Mouse (Mus musculus): Measurements from ENCODE around the gene Sppl3. TPM values are rescaled to one million over a fixed set of nuclear protein-coding genes. Genes with fewer than 3 reads are reported as not detected.

The Sppl3 gene
- total RNA-seq, 2 experiments from 2014 or later, result 24.5 to 28.6 TPM

DNA sequence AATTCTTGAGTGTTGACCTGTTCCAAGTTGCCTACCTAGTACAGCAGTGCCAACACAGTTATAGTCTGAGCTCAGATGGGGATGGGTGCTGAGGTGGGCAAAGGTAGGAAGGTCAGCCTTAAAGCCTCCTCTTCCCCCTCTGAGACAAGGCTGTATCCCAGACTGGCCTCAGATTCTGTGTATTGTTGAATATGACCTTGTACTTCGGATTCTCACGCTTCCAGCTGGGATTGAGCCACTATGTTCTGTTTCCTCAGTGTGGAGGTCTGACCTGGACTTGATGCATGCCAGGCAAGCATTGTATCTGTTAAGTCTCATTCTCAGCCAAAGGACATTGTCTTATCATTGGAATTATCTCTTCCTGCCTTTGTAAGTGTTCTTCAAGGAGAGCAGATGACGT lies 16.2 kb downstream of the Sppl3 start:
- intact Hi-C loops (cut with DNase I; ENCODE audit: low total_unique reads), result no loop called here

DNA sequence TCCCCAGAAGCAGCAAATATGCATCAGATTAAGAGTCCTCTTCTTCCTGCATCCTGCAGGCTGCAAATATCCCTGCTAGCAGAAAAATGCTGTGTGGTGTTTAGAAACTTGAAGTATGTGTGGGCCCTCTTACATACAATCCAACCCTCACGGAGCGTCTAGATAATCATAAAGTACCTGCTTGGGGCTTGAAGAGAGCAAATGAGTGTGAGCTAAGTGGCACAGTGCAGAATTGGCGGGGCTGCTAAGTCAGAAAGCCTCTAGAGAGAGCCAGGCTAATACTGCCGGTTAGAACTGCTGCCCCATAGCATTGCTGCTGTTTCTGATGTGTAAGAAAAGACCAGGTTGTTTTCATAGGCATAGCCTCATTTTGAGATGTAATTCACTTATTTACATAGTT lies 18.0 kb downstream of the Sppl3 start:
- DNase-seq, result no peak
- intact Hi-C loops (cut with DNase I; ENCODE audit: low total_unique reads), result no loop called here

More for the DNA sequence above, 16.2 kb downstream of the Sppl3 start:
- no peak for DNase-seq

DNA sequence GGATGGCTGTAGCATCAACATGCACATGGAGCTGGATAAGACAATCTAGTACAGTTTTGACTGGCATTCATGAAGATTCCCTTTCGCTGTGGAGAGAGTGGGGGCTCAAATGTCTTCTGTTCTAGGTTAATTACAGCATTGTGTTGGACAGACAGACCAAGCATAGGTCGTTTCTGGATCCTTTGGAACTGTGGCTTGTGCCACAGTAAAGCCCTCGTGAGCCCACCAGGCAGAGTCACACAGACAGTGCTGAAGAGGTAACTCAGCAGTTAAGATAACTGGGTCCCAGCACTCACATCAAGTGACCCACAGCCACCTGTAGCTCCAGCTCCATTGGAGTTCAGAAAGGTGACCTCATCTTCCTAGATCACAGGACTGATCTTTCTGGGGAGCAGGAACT lies 18.6 kb downstream of the Sppl3 start:
- DNase-seq, result no peak
- intact Hi-C loops (cut with DNase I; ENCODE audit: low total_unique reads), result no loop called here

DNA sequence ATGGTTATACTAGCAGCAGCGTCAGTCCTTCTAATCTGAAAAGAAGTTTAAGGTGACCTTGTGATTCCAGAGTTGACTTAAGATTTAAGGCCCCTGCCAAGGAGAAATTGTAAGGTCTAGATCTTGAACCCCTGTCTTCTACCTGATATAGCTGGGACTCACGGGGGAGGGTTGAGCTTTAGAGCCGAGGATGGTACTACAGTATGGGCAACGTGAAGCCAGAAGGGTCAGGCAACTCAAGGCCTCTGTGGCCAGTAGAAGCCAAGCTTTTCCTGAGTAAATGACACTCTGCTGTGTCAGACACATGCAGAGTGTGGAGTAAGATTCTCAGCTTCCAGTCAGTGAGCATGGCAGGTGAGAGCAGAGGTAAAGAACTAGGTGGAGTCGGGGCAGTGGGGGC lies 20.6 kb downstream of the Sppl3 start:
- no peak for DNase-seq
- intact Hi-C loops (cut with DNase I; ENCODE audit: low total_unique reads), result no loop called here

DNA sequence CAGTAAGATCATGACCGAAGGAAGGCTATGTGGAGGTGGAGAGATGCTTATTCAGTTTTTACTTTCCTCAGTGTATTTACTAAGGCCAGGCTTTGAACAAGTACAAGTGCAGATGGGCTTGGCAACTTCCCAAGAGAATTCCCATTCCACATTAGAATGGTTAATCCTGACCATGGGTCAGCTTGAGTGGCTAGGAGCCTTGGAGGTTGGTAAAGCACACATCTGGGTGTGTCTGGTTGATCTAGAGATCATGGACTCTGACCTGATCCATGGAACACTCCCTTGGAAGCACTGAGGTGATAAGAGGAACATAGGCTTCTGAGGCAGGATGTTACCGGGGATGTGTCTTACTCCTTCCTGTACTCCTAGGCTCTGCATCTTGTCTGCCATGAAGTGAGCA lies 21.7 kb downstream of the Sppl3 start:
- DNase-seq, result no peak
- intact Hi-C loops (cut with DNase I; ENCODE audit: low total_unique reads), result no loop called here

DNA sequence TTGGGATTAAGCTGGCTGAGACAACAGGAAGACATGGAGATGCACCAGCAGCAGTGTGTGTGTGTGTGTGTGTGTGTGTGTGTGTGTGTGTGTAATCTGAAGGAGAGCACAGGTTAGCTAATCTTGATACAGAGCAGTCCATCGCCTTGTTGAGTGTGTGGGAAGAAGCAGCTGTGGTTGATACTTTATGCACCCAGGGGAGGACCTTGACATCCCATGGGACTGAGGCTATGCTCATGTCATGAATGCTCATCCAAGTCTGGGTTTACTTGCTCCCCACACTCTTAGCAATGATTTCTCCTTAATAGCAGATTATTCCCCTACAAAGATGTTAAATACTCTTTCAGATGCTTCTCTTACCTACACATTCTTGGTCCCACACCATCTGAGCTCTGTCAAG lies 24.3 kb downstream of the Sppl3 start:
- DNase-seq, result no peak
- intact Hi-C loops (cut with DNase I; ENCODE audit: low total_unique reads), result no loop called here

DNA sequence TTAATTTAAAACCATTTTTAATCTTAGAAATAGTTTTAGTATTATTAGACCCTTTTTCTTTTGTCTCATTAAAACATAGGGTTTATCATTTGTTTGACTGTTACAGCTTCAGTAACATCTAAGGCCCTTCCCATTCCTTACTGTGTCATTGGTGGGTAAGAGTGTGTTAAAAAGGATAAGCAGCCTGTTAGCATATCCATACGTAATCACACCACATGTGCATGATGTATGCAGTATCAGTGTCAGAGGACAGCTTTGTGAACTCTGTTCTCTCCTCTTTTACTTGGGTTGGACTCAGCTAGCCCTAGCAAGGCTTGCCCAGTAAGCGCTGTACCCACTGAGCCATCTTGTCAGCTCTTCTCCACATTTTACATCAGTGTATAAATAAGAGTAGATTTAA lies 26.2 kb downstream of the Sppl3 start:
- DNase-seq, result no peak
- intact Hi-C loops (cut with DNase I; ENCODE audit: low total_unique reads), result no loop called here

DNA sequence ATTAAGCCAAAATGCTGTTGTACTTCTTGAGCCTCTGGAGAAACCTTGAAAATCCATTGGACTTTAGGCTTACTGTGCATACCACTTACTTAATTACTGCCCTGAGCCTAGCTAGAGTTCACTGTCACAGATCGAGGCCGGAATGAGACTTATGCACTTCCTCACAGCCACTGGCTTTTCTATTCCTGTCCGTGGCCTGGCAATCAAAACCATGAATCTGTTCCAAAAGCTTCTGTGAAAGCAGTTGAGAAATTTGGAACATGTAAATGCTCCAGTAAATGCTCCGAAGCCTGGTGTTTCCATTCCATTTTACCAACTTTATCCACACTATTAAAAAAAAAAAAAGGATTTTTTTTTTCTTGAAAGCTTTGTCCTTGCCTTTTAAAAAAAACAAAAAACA lies 29.8 kb downstream of the Sppl3 start:
- peak; percentile 58 for DNase-seq
- intact Hi-C loops (cut with DNase I; ENCODE audit: low total_unique reads), result loop anchor here (5.0 kb wide), 1 partner anchor 37 kb away; no protein-coding TSS in a partner anchor

DNA sequence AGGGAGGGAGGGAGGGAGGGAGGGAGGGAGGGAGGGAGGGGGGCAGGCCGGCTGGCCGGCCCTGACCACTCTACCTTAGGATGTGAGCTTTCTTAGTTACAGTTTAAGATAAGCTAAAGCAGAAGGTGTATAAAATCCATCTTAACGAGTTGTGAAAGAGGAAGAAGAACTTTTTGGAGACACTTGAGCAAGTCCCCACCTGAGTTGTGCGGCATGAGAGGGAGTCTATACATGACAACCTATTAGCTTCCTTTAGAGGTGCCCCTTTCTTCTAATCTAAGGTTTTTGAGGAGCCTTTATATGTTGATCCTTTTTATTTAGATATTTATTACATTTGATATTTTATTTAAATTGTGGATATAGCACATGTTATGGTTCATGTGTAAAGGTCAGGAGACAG lies 32.7 kb downstream of the Sppl3 start:
- no peak for DNase-seq
- intact Hi-C loops (cut with DNase I; ENCODE audit: low total_unique reads), result loop anchor here (5.0 kb wide), 1 partner anchor 34 kb away; no protein-coding TSS in a partner anchor

DNA sequence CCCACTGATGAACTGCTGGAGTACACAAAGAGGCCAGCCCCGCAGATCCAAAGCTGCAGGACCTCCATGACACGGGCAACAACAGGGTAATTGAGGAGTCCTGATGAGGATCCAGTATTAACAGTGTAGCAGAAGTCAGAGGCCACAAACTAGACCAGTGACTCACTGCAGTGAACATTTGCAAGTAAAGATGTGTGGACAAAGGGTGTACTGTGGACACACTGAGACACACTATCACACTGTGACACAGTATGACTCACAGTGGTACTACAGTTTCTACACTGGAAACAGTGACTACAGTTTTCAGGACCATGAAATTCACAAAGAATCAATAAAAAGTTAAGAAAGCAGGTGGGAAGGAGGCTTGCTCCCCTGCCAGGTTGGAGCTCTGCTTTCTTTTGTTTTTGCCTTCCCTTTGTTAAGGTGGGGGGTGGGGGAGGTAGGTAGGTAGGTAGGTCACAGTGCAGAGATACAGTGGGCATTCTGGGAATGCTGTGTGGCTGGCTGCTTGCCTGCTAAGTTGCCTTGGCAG lies 34.3 kb downstream of the Sppl3 start:
- DNase-seq, result no peak
- intact Hi-C loops (cut with DNase I; ENCODE audit: low total_unique reads), result no loop called here

DNA sequence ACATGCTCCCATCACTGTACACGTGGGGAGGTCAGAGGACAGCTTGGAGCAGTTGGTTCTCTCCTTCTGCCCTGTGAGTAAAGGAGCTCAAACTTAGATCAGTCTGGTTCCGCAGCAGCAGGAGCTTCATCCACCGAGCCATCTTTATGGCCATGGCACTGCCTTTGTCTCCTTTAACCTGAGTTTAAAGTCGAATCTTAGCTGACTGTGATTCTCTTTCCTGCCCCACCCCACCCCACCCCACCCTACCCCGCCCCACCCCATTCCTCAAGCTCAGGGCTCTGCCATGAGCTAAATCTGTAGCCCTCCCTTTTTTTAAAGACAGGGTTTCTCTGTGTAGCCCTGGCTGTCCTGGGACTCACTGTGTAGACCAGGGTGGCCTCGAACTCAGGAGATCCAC lies 38.8 kb downstream of the Sppl3 start:
- intact Hi-C loops (cut with DNase I; ENCODE audit: low total_unique reads), result no loop called here
- no peak for DNase-seq

DNA sequence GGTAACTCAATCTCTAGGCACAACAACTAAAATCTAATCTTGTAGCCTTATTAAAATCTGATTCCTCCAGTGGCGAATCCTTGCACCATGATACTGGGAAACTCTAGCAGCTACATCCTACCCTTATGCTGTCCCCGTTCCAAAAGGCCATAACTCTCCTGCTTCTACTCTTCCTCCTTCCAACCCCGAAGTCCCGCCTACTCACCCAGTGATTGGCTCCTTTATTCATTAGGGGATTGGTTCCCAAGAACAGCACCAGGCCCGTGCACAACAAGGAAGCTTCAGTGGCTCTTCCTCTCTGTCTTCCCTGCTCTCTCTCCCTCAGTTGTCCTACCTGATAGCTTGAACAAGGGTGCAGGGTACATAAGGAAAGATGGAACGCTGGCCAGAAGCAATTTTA lies 39.8 kb downstream of the Sppl3 start:
- DNase-seq, result no peak
- intact Hi-C loops (cut with DNase I; ENCODE audit: low total_unique reads), result no loop called here

DNA sequence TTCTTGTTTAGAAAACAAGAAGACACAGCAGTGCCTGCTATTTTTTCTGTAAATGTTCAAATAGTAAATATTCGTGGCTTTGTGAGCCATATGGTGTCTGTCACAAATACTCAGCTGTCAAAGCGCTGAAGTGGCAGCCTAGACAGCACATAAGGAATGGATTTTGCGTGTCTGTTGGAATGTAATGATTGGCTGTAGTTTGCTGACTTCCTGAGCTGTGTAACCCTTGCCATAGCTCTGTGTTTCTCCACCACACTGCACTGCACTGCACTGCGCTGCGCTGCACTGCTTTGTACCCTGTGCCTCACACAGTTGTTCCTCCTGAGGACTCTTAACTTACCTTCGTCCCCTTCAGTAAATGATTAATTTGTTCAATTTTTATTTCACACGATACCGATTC lies 41.6 kb downstream of the Sppl3 start:
- intact Hi-C loops (cut with DNase I; ENCODE audit: low total_unique reads), result no loop called here
- no peak for DNase-seq

DNA sequence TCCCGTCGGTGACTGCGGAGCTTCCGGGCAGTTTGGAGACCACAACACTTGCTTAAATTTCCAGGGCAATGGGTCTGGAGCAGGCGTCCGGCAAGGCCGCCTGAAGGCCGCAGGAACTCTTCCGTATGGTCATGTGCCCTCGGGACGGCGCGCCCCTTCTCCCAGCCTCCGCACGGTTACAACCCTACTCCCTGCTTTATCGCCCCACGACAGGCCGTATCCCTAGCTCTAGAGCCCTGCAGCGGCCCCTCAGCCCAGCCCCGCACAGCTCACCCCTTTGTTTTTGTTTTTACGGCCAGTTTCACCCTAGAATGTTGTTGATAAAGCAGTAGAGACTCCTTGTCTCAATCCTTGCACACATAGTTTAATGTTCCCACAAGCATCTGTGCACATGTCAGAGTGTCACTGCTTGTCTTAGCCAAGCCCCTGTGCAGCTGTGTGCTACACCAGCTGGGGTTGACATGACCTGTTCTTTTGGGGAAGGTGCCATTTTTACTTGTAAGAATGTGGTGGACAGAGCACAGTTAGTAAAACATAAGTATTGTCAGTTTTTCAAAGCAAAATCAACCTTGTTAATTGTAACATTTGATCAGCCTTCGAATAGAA lies 43.0 kb downstream of the Sppl3 start:
- intact Hi-C loops (cut with DNase I; ENCODE audit: low total_unique reads), result no loop called here
- DNase-seq, result no peak

DNA sequence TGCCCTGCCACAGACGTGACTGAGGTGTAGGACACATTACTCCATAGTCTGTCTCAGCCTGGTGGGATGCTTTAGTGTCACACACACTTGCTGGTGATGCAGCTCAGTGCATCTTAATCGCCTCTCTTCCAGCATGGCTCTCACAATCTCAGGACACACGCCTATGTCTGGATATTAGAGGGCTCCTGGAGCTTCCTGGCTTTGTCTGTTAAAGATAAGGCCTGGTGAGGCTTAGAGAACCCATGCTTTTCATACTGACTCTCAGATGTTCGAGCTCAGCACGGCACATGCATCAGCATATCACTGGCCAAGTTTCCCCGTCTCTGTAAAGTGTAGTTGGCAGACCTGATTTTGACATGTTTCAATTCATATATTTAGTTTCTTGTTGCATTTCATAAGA lies 44.5 kb downstream of the Sppl3 start:
- intact Hi-C loops (cut with DNase I; ENCODE audit: low total_unique reads), result no loop called here
- no peak for DNase-seq

DNA sequence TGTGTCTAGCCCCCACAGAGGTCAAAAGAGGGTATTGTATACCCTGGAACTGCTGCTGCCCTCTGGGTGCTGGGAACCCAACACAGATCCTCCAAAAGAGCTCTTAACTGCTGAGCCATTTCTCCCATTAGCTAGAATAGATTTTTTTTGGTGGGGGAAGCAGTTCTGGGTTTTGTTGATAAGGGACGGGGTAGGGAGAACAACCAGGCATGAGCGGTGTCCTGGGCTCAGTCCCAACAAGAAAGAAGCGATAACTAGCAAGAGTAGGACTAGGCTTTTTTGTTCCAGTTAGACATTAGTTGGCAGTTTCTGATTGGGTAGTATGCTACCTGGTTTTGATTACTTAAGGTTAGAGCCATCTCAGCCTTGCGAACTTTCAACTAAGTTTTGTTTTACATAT lies 46.2 kb downstream of the Sppl3 start:
- intact Hi-C loops (cut with DNase I; ENCODE audit: low total_unique reads), result no loop called here
- no peak for DNase-seq

DNA sequence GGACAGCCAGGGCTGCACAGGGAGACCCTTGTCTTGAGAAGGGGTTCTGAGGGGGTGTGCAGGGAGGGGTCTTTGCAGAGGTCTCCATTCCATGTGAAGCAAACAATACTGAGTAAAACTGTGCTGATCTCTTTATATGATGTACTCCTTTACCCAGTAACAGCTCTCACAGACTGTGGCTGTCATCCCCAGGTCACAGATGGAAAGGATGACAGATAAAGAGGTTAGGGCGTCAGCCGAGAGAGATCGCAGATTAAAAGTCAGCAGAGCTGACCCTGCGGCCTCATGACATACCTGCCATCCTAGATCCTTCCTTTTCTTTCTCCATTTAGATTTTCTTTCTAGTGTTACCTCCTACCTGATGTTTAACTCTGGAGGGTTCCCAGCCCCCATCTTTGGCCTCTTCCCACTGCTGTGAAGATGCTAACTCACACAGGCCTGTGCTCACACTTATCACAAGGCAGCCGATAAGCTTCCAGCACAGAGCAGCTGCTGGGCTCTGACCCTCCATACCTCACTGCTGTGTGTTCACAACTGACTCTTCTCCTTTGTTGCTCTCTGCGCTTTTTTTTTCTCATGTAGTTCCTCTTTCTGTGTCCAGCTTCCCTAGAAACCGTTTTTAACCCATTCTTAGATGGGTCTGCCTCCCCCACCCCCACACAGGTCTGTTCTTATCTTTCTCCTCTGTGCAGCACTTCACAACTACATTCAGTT lies 47.8 kb downstream of the Sppl3 start:
- DNase-seq, result no peak
- intact Hi-C loops (cut with DNase I; ENCODE audit: low total_unique reads), result no loop called here

DNA sequence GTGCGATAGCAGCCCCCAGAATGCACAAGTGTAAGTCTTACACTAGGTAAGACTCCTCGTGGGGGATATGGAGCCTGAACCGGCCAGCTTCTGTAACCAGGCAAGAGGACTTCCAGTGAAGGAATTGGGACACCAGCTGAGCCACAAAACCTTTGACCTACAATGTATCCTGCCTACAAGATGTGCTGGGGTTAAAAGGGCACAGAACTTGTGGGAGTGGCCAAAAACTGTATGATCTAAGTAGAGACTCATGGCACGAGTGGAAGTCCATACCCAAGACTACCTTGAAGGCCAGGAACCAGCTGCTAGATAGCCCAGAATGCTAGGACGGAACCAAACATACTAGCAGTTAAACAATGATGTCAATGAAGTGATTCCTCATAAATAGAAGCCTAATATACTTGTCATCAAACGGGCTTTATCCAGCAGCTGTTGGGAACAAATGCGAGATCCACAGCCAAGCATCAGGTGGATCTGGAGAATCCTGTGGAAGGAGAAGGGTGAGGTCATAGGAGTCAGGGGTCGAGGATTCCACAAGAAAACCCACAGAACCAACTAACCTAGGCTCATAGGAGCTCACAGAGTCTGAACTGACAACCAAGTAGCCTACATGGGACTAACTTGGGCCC lies 49.2 kb downstream of the Sppl3 start:
- DNase-seq, result no peak
- intact Hi-C loops (cut with DNase I; ENCODE audit: low total_unique reads), result no loop called here

DNA sequence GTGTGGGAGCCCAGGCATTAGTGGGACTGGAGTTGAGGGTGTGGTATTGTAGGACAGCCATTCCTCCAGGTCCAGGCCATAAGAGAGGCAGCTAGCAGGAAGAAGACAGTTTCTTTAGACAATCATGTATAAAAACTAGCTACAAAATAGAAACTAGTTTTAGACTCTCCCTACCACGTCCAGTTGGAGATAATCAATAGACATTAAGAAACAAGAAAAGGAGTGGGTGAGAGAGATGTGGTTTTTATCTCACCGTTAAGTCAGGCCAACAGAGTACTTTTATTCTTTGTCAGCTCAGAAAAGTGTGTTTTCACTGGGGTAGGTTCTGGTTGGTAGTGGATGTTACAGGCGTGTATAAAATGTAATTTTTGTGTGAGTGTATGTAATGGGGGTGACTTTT lies 50.0 kb downstream of the Sppl3 start:
- DNase-seq, result no peak
- intact Hi-C loops (cut with DNase I; ENCODE audit: low total_unique reads), result no loop called here

DNA sequence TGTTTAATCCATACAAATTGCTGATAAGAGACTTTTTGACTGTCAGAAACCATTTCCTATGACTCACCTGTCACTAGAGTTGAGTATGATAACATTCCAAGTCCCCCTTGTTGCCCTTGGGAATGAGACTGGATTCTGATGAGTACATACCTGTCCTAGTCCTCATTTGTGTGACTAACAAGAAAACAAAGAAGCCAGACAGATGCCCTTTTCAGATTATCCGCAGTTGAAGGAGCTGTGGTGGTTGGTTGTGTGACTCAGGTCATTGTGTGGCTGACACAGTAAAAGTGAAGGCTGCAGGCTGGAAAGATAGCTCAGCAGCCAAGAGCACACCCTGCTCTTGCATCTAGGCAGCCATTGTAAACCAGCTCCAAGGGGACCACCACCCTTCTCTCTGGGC lies 51.6 kb downstream of the Sppl3 start:
- intact Hi-C loops (cut with DNase I; ENCODE audit: low total_unique reads), result no loop called here
- DNase-seq, result no peak

DNA sequence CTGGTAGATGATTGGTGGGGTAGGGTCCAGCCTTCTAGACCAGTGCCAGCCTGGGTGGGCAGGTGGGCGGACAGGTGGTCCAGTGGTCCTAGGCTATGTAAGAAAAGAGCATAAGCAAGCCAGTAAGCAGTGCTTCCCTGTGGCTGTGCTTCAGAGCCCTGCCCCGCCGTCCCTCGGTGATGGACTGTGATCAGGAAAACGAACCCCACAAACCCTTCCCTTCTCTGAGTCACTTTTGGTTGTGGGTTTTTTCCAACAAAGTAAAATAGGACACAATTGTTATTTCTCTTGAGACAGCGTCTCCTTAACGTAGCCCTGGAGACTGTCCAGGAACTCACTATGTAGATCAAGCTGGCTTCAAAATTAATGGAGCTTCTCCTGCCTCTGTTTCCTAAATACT lies 52.5 kb downstream of the Sppl3 start:
- intact Hi-C loops (cut with DNase I; ENCODE audit: low total_unique reads), result no loop called here
- no peak for DNase-seq

Measured in gastrocnemius, postnatal 14 days (tissue).